Mouse (Mus musculus): ENCODE results near the gene Lrrc3.

- TF ChIP-seq CTCF (IDR thresholded peaks at IDR 0.05; ENCODE audit: borderline replicate concordance, control insufficient read depth, extremely low read depth, insufficient read depth, low read length, poor library complexity) = no peak
- TF ChIP-seq POLR2A (IDR thresholded peaks at IDR 0.05; ENCODE audit: control insufficient read depth, extremely low read depth, insufficient read depth, low read length, poor library complexity) = no peak
Observed at GRCm38 (mm10) chr10:77927375-77927774, 25.0 kb upstream of the Lrrc3 start.

Data from thymus, adult 2 months (tissue).